Mouse (Mus musculus) liver, postnatal 0 days (tissue): Measurements from ENCODE around the gene Msi2.

Source experiments
- CTCF ChIP-seq: sonication (generic); IDR thresholded peaks from 2 replicates; pipeline ENCODE4 v1.5.1; 2016; ENCODE audit warnings: antibody characterized with exemption, low read depth
- EP300 ChIP-seq: IDR thresholded peaks from 2 replicates; pipeline ENCODE4 v1.6.1; 2016; ENCODE audit warnings: antibody characterized with exemption, low read depth, mild to moderate bottlenecking

- TF ChIP-seq CTCF, result peak; percentile 58
- TF ChIP-seq EP300, result no peak
Measured at GRCm38 (mm10) chr11:88291688-88292087, 426.6 kb downstream of the Msi2 start.
